Mouse (Mus musculus) T-helper 17 cell (primary cell): ENCODE measurements around the gene Zfp775.

Source experiments
- in situ Hi-C, 2 experiments: fragments of 300-600 bp; cut with MboI, MseI; formaldehyde crosslinking; loops; 1 replicate in 1 of 2; 2 replicates in 1 of 2; pipeline ENCODE4 v1.15.1; 2025; ENCODE audit warnings: high pct_unique_total_duplicates in 2 of 2

The Zfp775 gene

DNA sequence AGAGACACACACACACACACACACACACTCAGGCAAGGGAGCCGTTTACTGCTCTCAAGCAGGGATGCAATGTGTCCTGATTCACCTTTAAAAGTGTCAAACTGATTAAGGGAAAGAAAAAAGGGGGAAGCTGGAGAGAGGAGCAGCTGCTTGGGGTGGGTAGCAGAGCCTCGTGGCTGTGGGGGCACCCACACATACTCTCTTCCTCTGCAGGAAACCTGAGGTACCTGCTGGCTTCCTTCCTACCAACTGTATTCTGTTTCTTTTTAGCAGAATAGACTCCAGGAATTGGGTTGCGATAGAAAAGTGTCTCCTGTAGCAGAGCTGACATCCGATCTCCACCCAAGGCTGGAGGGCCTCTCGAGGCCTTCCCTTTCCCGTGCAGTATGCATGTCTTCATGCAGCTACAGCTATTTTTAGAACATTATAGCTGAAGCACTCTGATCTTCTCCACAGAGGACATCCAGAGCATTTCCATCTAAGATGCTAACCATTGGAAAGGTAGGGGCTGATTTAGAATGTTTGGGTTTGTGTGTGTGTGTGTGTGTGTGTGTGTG, 12.6 kb upstream of the Zfp775 start, which contains the start of gene Gm45021:
Gene Gm45021 (plus strand): TSS at position 417 of the 557 bp plus-strand sequence.
- in situ Hi-C loops: no loop called here

DNA sequence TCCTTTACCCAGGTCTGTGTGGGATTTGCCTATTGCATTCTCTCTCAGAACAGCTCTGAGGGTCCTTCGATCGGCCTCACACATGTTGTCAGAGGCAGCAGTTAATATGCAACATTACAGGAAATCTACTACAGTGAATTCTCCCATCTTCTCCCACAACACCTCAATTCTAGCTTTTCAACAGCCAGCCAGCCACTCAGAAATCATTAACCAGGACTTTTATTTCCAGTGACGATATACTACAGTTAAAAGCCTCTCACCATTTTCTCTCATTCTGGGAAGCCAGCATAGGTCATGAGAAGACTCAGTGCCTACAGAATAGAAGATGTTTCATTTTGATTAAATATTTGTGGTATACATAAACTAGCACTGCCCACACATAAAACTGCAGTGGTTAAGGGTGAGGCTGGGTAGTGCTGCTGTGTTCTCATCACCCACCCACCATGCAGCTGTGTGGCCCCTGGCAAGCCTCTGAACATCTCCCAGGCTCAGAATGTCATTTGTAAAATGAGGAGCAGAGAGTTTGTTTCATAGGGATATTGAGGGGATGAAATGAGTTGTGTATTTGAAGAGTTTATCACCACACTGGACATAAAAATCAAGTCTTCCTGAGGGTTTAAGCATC, 10.5 kb upstream of the Zfp775 start:
- in situ Hi-C loops: loop anchor here in 1 of 2 experiments (10.0 kb wide), 1 partner anchor 847 kb away; no protein-coding TSS in a partner anchor

DNA sequence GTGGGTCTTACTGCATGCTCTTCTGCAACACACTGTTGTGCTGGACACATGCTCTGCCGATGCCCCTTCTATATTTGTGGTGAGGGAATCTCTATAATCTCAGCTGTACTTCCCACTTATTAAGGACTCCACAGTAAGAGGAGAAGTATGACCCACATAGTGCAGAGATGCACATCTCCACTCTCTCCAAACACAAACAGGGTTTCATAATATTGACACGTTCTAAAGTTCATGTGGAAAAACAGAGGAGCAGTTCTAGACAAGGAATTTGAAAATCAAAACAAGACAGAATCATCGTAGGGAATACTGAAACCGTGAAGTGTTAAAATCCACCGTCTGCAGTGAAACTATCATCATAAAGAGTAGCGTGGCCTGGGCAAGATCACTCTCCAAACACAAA, 10.0 kb upstream of the Zfp775 start:
- in situ Hi-C loops: loop anchor here in 1 of 2 experiments (10.0 kb wide), 1 partner anchor 847 kb away; no protein-coding TSS in a partner anchor

GRCm38 (mm10) chr6:48593158-48594042, 8.5 kb upstream of the Zfp775 start, which contains the start of the genes Repin1 and Gm44965:
TSS of gene Repin1 (plus strand) at chr6:48593883.
TSS of gene Gm44965 (plus strand) at chr6:48593941.
- in situ Hi-C loops: loop anchor here in 1 of 2 experiments (10.0 kb wide), 1 partner anchor 849 kb away; no protein-coding TSS in a partner anchor

DNA sequence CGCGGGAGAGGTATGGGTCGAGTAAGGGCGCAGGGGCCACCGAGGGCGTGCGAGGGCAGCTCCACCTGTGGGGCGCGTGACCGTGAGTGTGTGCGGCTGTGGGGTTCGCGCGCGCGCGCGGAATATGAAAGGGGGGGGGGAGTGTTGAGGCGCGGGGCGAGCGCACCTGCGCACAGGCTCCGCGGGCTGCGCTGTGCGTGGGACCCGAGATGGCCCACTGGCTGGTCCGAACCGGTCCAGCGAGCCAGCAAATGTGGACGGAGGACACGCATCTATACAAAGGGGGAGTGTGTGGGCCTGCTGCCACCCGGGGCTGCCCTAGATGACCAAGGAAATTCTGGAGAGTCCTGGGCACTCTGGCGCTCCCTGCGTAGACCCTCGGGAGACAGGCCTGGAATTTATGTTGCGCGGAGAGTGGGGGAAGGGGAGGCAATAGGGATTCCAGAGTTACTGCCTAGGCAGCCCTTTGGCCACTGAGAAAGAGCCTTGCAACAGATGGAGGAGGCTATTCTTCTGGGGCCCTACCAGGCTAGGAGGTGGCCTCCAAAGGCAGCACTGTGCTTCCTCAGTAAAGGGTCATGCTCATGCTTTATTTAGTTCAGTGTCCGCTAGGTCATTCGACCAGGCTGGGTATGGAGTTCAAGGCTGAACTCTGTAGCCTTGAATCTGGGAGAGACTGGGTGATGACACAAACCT, 7.7 kb upstream of the Zfp775 start:
- in situ Hi-C loops: loop anchor here in 1 of 2 experiments (10.0 kb wide), 1 partner anchor 849 kb away; no protein-coding TSS in a partner anchor

- in situ Hi-C loops: loop anchor here in 1 of 2 experiments (10.0 kb wide), 1 partner anchor 850 kb away; no protein-coding TSS in a partner anchor
These were observed 6.6 kb upstream of the Zfp775 start for GRCm38 (mm10) chr6:48595278-48595677.

DNA sequence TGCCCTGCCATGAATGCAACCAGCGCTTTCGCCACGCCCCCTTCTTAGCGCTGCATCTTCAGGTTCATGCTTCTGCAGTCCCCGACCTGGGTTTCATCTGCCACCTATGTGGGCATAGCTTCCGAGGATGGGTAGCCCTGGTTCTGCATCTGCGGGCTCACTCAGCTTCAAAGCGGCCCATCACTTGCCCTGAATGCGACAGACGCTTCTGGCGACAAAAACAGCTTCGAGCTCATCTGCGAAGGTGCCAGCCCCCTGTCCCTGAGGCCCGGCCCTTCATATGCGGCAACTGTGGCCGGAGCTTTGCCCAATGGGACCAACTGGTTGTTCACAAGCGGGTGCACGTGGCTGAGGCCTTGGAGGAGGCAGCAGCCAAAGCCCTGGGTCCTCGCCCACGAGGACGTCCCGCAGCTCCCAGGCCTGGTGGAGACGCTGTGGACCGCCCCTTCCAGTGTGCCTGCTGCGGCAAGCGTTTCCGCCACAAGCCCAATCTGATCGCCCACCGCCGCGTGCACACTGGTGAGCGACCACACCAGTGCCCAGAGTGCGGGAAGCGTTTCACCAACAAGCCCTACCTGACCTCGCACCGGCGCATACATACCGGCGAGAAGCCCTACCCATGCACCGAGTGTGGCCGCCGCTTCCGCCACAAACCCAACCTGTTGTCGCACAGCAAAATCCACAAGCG, 5.2 kb upstream of the Zfp775 start:
- in situ Hi-C loops: loop anchor here in 1 of 2 experiments (10.0 kb wide), 1 partner anchor 852 kb away; no protein-coding TSS in a partner anchor

- in situ Hi-C loops: loop anchor here in 1 of 2 experiments (10.0 kb wide), 1 partner anchor 852 kb away; no protein-coding TSS in a partner anchor
These were observed 4.6 kb upstream of the Zfp775 start for GRCm38 (mm10) chr6:48597233-48597625.

DNA sequence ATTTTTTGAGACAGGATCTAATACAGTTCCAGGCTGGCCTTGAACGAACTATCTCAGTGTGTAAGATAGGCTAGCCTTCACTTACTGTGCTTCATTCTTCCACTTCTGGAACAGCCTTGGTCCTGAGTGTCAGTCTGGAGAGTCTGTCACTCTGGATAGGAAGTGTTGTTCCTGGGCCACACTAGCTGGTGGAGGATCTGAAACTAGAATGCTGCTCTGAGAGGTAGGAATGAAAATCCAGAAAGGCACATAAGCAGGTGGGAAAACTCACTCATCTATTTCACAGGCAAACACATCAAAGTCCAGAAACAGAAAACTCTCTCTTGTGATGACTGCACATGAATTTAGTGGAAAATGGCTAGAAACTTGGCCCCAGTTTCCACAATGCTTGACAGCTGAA, 1.3 kb upstream of the Zfp775 start:
- in situ Hi-C loops: loop anchor here in 1 of 2 experiments (5.0 kb wide), 1 partner anchor 43 kb away; no protein-coding TSS in a partner anchor

- in situ Hi-C loops: loop anchor here in 1 of 2 experiments (5.0 kb wide), 1 partner anchor 45 kb away; no protein-coding TSS in a partner anchor
These were observed 348 bp downstream of the Zfp775 start for GRCm38 (mm10) chr6:48602080-48602741.

DNA sequence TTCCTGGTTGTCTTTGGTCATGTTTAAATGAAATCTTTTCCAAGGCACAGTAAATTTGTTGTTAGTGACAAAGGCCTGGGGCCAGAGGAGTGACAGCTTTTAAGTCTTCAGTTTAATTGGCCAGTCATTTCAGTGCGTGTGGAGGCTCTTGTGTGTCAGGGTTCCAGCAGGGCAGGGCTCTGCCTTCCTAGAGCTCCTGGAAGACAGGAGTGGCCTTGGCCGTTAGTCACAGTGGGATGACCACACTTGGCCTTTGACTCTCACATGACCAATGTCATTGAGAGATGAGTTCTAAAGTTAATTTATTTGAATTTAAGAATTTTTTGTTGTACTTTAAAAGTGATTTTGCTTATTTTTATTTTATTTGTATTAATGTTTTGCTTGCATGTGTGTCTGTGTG, 6.3 kb downstream of the Zfp775 start:
- in situ Hi-C loops: no loop called here

DNA sequence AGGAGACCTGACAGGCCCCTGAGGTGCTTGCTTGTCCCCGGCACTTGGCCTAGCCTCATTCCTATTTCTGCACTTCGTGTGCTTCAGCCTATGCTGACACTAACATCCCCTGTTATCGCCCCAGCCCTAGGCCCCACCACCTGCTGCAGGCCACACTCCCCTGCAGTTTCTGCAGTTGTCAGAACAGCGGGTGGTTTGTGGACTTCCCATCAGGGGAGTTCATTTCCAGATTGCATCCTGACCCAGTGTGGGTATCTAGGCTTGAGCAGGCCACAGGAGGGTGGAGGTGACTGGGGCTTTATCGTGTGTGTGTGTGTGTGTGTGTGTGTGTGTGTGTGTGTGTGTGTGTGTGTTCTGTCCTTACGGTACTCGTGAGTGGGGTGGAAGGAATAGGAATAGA, 7.6 kb downstream of the Zfp775 start:
- in situ Hi-C loops: no loop called here

DNA sequence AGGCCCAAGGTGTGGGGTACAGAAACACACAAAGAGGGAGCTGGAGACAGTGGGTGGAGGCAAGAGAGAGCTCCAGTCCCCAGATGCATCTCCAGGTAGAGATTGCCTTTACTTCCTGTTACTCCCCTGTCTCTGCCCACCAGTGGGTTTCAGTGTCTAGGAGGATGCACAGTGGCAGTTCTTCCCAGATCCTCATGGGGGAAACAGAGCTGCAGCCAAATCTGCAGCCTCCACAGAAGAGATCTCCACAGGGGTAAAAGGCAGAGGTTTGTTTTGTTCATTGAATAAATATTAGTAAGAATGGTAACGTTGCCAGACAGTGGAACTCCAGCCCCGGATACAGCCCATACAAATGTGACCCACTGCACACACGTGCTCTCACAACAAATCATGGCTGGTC, 8.8 kb downstream of the Zfp775 start:
- in situ Hi-C loops: no loop called here

GRCm38 (mm10) chr6:48613464-48613863, 11.6 kb downstream of the Zfp775 start:
- in situ Hi-C loops: no loop called here

DNA sequence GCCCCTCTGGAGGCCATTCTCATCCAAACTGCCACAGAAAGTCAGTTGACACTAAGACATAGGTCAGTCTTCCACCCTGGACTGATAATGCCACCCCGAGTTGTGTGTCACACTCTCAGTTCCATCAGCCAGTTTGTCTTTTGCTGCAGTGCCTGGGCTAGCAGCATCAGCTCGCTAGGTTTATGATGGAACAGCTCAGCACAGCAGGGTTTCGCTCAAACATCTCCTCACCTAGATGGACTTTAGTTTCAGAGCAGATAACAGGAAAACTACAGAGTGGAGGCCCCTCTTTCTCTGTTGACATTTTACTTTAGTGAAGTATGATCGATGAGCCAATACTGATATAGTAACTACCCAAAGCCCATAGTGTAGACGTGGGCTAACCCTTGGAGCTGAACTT, 12.9 kb downstream of the Zfp775 start:
- in situ Hi-C loops: no loop called here

- in situ Hi-C loops: loop anchor here (10.0 kb wide), 2 partner anchors 515 to 1385 kb away; no protein-coding TSS in a partner anchor
These were observed 18.2 kb downstream of the Zfp775 start for GRCm38 (mm10) chr6:48620031-48620430.

- in situ Hi-C loops: loop anchor here (10.0 kb wide), 2 partner anchors 518 to 1382 kb away; no protein-coding TSS in a partner anchor
These were observed 20.5 kb downstream of the Zfp775 start for GRCm38 (mm10) chr6:48622186-48622843.

GRCm38 (mm10) chr6:48623460-48623859, 21.6 kb downstream of the Zfp775 start:
- in situ Hi-C loops: loop anchor here (10.0 kb wide), 2 partner anchors 519 to 1381 kb away; no protein-coding TSS in a partner anchor

DNA sequence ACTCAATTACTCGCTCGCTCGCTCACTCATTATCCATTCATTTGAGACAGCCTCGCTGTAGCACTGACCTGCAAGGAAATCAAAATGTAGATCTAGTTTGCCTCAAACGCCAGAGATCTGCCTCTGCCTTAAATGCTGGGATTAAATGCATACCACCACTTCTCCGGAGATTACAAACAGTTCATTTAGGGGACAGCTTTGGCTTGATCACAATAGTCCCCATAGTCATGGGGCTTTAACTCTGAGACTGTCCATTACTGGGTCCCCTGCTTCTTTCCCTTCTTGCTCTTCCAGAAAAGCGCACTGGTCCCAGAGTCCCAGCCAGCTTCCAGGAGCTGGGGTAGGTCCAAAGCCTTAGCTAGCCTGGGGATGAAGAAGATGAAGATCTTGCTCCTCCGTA, 24.6 kb downstream of the Zfp775 start, which contains the start of gene AI854703:
Gene AI854703 (plus strand): TSS at position 301 of the 400 bp plus-strand sequence.
- in situ Hi-C loops: loop anchor here (5.0 to 10.0 kb wide), 3 partner anchors 449 to 1378 kb away; no protein-coding TSS in a partner anchor
